Mouse (Mus musculus): Measurements from ENCODE around the gene Atad1. TPM values are rescaled to one million over a fixed set of nuclear protein-coding genes. Genes with fewer than 3 reads are reported as not detected.

The Atad1 gene
- polyA plus RNA-seq, 1 experiment from 2014 or later, result 52.2 TPM

DNA sequence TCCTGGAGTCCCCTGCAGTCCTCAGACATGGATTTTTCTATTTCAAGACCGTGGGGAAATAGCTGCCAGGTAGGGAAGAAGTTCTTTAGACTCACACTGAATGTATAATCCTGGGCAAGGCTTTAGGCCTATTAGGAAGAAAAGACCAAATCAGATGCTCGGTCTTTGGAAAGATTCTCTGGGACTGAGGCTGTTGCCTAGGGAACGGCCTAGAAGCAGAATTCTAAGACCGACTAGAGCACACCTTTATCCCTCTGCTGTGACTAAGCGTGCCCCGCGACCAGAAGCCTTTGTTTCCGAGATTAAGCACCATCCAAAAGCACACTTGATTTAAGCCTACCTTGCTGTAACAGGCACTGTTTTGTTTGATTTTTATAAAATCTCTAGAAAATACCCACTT, 97.6 kb downstream of the Atad1 start:
- Histone ChIP-seq H3K4me3 (no peak overlapping the region), H3K36me3 (peaks cover 33% of the 10 kb centered on the region), H3K4me1 (peaks cover 17% of the 10 kb centered on the region), H3K9me3 (peaks cover 6% of the 10 kb centered on the region; the same call in 1 of the 2 replicates), H3K27ac (replicated peaks) (no peak overlapping the region), H3K27me3 (replicated peaks) (no peaks in the 10 kb centered on the region), H3K9ac (no peak overlapping the region), H3K4me2 (no peak overlapping the region)
- 81% methylated on average over 8 of the region's 8 CpGs for WGBS
- no peak for ATAC-seq (ENCODE audit: extremely low read depth, insufficient number of reproducible peaks, low FRiP score, low TSS enrichment)

DNA sequence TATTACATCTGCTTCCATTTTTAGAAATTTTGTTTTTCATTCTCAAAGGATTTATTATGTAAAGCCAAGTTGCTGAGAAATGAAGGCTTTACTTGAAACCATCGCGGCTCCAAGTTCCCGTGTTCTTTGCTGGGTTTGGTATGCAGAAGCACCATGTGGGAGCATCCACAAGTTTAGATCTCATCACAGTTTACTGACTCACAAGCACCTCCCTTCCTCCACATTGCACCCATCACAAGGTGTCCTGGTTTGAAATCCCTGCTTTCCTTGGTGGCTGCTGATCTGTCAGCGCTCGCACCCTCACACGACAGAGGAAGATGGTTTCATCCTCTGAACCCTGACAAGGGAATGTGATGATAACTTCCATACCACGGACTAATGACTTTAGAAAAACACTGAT, 98.1 kb downstream of the Atad1 start:
- Histone ChIP-seq H3K27me3 (replicated peaks) (no peaks in the 10 kb centered on the region), H3K4me3 (no peak overlapping the region)
- WGBS, result 75% methylated on average over 7 of the region's 7 CpGs

DNA sequence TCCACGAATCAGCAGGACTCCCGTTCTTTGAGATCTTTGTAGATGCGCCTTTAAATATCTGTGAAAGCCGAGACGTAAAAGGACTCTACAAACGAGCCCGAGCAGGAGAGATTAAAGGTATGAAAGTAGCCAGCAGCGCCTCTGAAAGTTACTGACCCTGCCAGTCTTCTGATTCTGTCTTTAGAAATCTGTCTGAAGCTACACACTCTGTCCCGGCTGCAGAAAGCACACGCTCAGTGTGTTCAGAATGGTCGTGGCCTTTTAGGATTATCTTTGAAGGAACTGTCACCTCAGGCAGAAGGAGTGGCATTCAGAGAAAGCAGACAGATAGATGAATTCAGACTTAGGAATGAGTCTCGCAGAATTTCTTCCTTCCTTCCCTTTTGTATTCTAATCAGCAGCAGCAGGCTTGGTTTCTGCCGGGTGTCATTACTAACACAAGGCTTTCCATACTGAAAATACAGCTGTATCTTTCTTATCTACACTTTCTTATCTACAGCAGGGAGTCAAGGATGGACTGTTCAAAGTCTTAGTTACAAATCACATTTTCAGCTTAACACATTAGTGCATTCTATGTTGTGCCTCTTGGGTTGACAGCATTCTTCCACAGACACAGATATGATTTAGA, 101.2 kb downstream of the Atad1 start:
- Histone ChIP-seq H3K36me3 (peaks cover 25% of the 10 kb centered on the region), H3K9ac (peak overlapping the region; percentile 50; the same call in 1 of the 2 replicates), H3K4me3 (peak overlapping the region; percentile 11; the same call in 1 of the 2 replicates), H3K4me2 (peak overlapping the region; percentile 60), H3K4me1 (peaks cover 20% of the 10 kb centered on the region), H3K9me3 (peaks cover 2% of the 10 kb centered on the region; the same call in 1 of the 2 replicates), H3K27ac (replicated peaks) (no peak overlapping the region; the same call in 1 of the 2 replicates), H3K27me3 (replicated peaks) (no peaks in the 10 kb centered on the region)
- ATAC-seq (ENCODE audit: extremely low read depth, insufficient number of reproducible peaks, low FRiP score, low TSS enrichment), result no peak
- WGBS, result 19% methylated on average over 13 of the region's 13 CpGs

More for the DNA sequence above, 98.1 kb downstream of the Atad1 start:
- H3K36me3 ChIP-seq, result peaks cover 33% of the 10 kb centered on the region
- no peak overlapping the region for H3K4me2 ChIP-seq
- H3K9ac ChIP-seq, result no peak overlapping the region
- ATAC-seq (ENCODE audit: extremely low read depth, insufficient number of reproducible peaks, low FRiP score, low TSS enrichment), result no peak
- H3K9me3 ChIP-seq, result peaks cover 6% of the 10 kb centered on the region; the same call in 1 of the 2 replicates
- peaks cover 20% of the 10 kb centered on the region for H3K4me1 ChIP-seq
- H3K27ac ChIP-seq (replicated peaks), result no peak overlapping the region

DNA sequence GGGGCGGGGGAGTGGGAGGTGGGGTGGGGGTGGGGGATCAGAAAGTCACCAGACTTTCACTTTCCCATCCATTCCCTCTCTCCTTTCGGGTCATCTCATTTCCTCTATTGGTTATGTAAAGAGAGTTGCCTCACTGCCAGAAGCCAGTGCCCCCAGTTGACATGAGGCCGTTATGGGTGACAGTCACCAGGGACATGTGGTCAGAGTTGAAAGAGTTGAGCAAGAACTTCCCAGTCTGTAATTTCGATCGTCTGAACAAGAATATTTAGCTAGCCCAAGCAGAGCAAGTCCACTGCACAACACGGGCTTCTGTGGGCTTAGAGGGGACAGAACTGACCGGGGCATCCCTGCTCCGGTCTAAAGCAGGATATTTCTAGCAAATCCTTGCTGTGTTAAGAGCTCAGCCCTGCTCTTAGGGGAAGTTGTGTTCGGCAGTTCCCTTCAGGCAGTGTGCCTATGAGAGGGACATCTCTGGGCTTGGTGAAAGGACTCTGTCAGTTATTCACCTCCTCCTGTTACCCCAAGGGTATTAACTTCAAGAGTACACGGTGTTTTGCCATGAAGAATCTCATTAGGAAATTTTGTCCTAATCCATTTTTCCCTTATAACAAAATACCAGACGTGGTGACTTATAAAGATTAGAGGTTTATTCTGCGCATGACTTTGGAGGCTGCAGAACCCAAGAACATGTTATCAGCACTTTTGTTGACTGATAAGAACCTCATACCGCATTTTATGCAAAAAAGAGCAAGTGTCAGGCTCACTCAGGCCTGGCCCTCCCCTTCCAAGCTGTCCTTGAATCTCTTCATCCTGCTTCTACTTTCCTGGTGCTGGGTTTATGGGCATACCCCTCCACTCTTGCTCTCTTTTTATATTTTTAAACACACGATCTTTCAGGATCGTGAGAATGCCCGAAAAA, 102.0 kb downstream of the Atad1 start:
- peak overlapping the region; percentile 60 for H3K4me2 ChIP-seq
- 35% methylated on average over 16 of the region's 16 CpGs for WGBS

DNA sequence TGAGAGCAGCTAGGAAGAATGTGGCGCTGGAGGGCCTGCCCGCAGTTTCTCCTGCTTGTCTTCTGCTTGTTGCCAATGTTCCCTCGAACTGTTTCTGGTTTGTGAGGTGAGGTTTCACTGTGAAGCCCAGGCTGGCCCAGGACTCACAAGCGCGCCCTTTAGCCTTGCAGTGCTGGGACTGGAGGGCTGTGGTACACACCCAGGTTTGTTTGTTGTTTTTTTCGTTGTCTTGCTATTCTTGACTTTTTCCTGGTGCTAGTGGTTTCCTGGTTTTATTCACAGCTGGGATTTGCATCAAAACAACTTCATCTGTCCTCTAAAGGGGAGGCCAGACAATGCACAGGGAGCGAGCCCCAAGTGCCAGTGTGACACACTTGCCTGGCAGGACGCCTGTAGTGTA, 104.7 kb downstream of the Atad1 start:
- WGBS, result 77% methylated on average over 8 of the region's 8 CpGs
- Histone ChIP-seq H3K4me2 (no peak overlapping the region), H3K27ac (replicated peaks) (no peak overlapping the region), H3K4me3 (no peak overlapping the region), H3K9me3 (no peaks in the 10 kb centered on the region), H3K27me3 (replicated peaks) (no peaks in the 10 kb centered on the region), H3K36me3 (0 out of 2 replicates have a peak, but pooled peaks cover 2% of the 10 kb centered on the region), H3K9ac (no peak overlapping the region), H3K4me1 (peaks cover 20% of the 10 kb centered on the region)
- no peak for ATAC-seq (ENCODE audit: extremely low read depth, insufficient number of reproducible peaks, low FRiP score, low TSS enrichment)

More for the DNA sequence above, 102.0 kb downstream of the Atad1 start:
- H3K27me3 ChIP-seq (replicated peaks), result no peaks in the 10 kb centered on the region
- peaks cover 20% of the 10 kb centered on the region for H3K4me1 ChIP-seq
- no peaks in the 10 kb centered on the region for H3K9me3 ChIP-seq
- no peak overlapping the region; the same call in 1 of the 2 replicates for H3K27ac ChIP-seq (replicated peaks)
- no peak for ATAC-seq (ENCODE audit: extremely low read depth, insufficient number of reproducible peaks, low FRiP score, low TSS enrichment)
- peak overlapping the region; percentile 24 for H3K4me3 ChIP-seq
- peak overlapping the region; percentile 50 for H3K9ac ChIP-seq
- H3K36me3 ChIP-seq, result peaks cover 17% of the 10 kb centered on the region; the same call in 1 of the 2 replicates

DNA sequence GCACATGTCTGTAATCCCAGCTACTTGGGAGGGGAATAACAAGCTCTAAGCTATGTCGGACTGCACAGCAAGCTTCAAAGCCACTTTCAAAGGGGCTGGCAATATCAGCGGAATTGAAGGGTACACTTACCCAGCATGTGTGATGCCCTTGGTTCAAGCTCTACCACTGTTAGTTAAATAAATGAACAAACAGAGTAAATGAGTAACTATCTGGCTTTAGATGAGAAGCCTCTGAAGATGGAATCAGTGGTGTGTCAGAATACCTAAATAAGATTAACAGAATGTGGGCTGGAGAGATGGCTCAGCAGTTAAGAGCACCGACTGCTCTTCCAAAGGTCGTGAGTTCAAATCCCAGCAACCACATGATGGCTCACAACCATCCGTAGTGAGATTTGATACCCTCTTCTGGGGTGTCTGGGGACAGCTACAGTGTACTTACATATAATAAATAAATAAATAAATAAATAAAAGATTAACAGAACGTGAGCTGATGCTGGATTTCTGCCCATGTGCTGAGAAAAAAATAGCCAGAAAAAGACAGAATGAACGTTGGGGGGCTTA, 110.9 kb downstream of the Atad1 start:
- H3K27me3 ChIP-seq (replicated peaks), result no peaks in the 10 kb centered on the region
- H3K9me3 ChIP-seq, result no peaks in the 10 kb centered on the region
- no peak for ATAC-seq (ENCODE audit: extremely low read depth, insufficient number of reproducible peaks, low FRiP score, low TSS enrichment)
- no peaks in the 10 kb centered on the region for H3K36me3 ChIP-seq
- WGBS, result 73% methylated on average over 7 of the region's 7 CpGs
- no peak overlapping the region for H3K4me3 ChIP-seq
- H3K4me1 ChIP-seq, result peaks cover 7% of the 10 kb centered on the region; the same call in 1 of the 2 replicates
- no peak overlapping the region for H3K4me2 ChIP-seq
- no peak overlapping the region for H3K9ac ChIP-seq
- H3K27ac ChIP-seq (replicated peaks), result no peak overlapping the region

DNA sequence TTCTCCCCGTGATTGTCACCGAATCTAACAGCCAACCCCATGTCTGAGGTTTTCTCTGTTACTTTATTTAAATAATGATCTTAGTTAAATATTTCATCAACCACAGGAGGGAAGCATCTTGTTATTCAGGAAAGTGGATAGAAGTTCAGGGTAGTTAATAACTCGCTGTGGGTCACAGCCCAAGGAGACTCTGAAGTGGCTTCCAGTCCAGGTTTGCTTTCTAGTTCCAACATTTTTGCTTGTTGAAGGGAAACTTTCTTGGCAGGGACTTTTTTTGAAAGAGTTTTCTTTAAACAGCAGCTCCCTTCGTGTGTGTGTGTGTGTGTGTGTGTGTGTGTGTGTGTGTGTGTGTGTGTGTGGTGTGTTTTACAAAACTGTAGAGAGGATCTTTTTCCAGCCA, 112.0 kb downstream of the Atad1 start:
- Histone ChIP-seq H3K4me1 (peaks cover 10% of the 10 kb centered on the region), H3K9me3 (no peaks in the 10 kb centered on the region), H3K9ac (no peak overlapping the region), H3K36me3 (no peaks in the 10 kb centered on the region), H3K27ac (replicated peaks) (no peak overlapping the region), H3K27me3 (replicated peaks) (no peaks in the 10 kb centered on the region), H3K4me2 (no peak overlapping the region), H3K4me3 (no peak overlapping the region)
- 75% methylated on average over 4 of the region's 4 CpGs for WGBS
- no peak for ATAC-seq (ENCODE audit: extremely low read depth, insufficient number of reproducible peaks, low FRiP score, low TSS enrichment)

DNA sequence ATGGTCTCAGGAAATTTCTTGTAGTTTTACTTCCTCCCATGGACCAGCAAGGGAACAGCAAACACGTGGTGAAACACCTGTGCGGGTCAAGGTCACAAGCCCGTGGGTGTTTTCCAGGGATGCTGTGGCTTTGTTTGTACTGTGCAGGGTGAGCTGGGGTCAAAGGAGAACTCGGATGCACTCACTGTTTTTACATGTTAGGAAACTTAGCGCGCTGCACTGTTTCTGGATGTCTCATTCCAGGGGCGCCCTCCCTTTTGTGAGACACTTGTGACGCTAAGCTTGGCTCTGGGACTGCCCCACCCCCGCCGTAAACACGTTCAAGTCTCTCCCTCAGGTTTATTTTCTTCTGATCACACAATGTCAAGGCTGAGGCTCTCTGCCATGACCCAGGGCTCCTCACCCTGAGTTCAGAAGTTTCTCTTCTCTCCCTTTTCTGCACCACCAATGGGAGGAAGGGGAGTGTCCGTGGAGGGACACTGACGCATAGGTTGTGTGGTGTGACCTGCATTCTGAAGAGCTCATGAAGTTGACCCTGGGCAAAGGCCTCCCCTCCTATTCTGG, 112.7 kb downstream of the Atad1 start:
- no peak overlapping the region for H3K27ac ChIP-seq (replicated peaks)
- H3K36me3 ChIP-seq, result no peaks in the 10 kb centered on the region
- H3K4me2 ChIP-seq, result no peak overlapping the region
- peaks cover 12% of the 10 kb centered on the region for H3K4me1 ChIP-seq
- ATAC-seq (ENCODE audit: extremely low read depth, insufficient number of reproducible peaks, low FRiP score, low TSS enrichment), result no peak
- H3K9ac ChIP-seq, result no peak overlapping the region
- H3K27me3 ChIP-seq (replicated peaks), result no peaks in the 10 kb centered on the region
- no peak overlapping the region for H3K4me3 ChIP-seq
- 61% methylated on average over 13 of the region's 13 CpGs for WGBS
- H3K9me3 ChIP-seq, result no peaks in the 10 kb centered on the region

DNA sequence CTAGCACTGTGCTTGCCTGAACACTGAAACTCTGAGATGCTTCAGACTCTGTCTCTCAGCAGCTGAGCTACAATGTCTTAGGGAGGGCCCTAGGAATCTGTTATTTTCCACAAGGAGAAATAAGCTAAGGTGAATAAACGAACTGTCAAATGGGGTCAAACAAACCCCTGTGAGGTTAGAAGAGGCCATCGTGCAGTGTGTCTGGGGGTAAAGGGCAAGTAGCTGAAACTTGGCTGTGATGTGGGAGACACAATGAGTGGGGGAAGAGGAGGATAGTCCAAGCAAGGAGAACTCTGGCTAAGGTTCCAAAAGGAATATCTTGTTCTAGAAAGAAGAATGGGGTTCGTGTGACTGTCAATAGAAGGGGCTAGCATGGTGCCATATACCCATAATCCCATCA, 117.4 kb downstream of the Atad1 start:
- H3K36me3 ChIP-seq, result no peaks in the 10 kb centered on the region
- H3K9ac ChIP-seq, result no peak overlapping the region
- no peak overlapping the region for H3K4me2 ChIP-seq
- WGBS, result 67% methylated on average over 3 of the region's 3 CpGs
- H3K27ac ChIP-seq (replicated peaks), result no peak overlapping the region
- H3K9me3 ChIP-seq, result no peaks in the 10 kb centered on the region
- H3K4me1 ChIP-seq, result peaks cover 12% of the 10 kb centered on the region
- no peak overlapping the region for H3K4me3 ChIP-seq
- no peaks in the 10 kb centered on the region for H3K27me3 ChIP-seq (replicated peaks)
- no peak for ATAC-seq (ENCODE audit: extremely low read depth, insufficient number of reproducible peaks, low FRiP score, low TSS enrichment)

Data from heart, embryonic 13.5 days (tissue).